Mouse (Mus musculus) liver, adult 2 months (tissue): ENCODE results near the gene Lpp. TPM values are rescaled to one million over a fixed set of nuclear protein-coding genes. Genes with fewer than 3 reads are reported as not detected.

Experiments
- DNase-seq: peaks from one replicate; pipeline ENCODE4 v3.0.0-alpha.2; 2011; ENCODE audit warnings: low read depth, low spot score; ENCODE audit errors: extremely low read depth
- H3K27ac ChIP-seq: fragments of 200-500 bp; replicated peaks from 2 replicates; pipeline ENCODE4 v1.5.1; 2012; ENCODE audit warnings: low read depth, mild to moderate bottlenecking, control low read depth, inconsistent platforms, low read length; ENCODE audit not compliant: insufficient read depth
- H3K27me3 ChIP-seq: fragments of 200-500 bp; 2 replicates; pipeline ENCODE4 v1.6.1; 2012; ENCODE audit warnings: mild to moderate bottlenecking, moderate library complexity, low read length, inconsistent platforms; ENCODE audit not compliant: control insufficient read depth, insufficient read depth
- H3K36me3 ChIP-seq: fragments of 200-500 bp; 2 replicates; pipeline ENCODE4 v1.6.1; 2012; ENCODE audit warnings: low read length, inconsistent platforms; ENCODE audit not compliant: control insufficient read depth, insufficient read depth
- H3K4me1 ChIP-seq: fragments of 200-500 bp; 2 replicates; pipeline ENCODE4 v1.6.1; 2011; ENCODE audit warnings: low read length; ENCODE audit not compliant: control insufficient read depth, insufficient read depth
- H3K4me3 ChIP-seq: fragments of 200-500 bp; 2 replicates; pipeline ENCODE4 v1.5.1; 2011; ENCODE audit warnings: low read depth, mild to moderate bottlenecking, control low read depth, low read length, moderate library complexity; ENCODE audit not compliant: insufficient read depth
- H3K79me2 ChIP-seq: fragments of 200-500 bp; 2 replicates; pipeline ENCODE4 v1.6.1; 2012; ENCODE audit warnings: inconsistent platforms, mild to moderate bottlenecking, low read length, moderate library complexity; ENCODE audit not compliant: control insufficient read depth, insufficient read depth
- H3K9ac ChIP-seq: fragments of 200-500 bp; 2 replicates; pipeline ENCODE4 v1.6.1; 2012; ENCODE audit warnings: low read depth, mild to moderate bottlenecking, control low read depth, inconsistent platforms, low read length
- CTCF ChIP-seq: fragments of 200-500 bp; IDR thresholded peaks from 2 replicates; pipeline ENCODE4 v1.5.1; 2011; ENCODE audit warnings: low read depth, low read length, control low read depth
- POLR2A ChIP-seq: fragments of 200-500 bp; IDR thresholded peaks from 2 replicates; pipeline ENCODE4 v1.6.1; 2011; ENCODE audit warnings: low read length, control low read depth; ENCODE audit not compliant: insufficient read depth; ENCODE audit errors: extremely low read depth
- WGBS: fragments of 180-500 bp; shearing (Covaris S2); methylation state at CpG from one replicate; pipeline ENCODE4 v1.1.7; 2018; 5-methylcytosine and 5-hydroxymethylcytosine counted together
- polyA plus RNA-seq: library from polyadenylated mRNA; depleted of rRNA; stranded (reverse); fragments of >200 nt; gene quantifications from 2 replicates; pipeline ENCODE4 v1.2.3, GENCODE M21; 2012
- total RNA-seq: library from RNA; depleted of rRNA; stranded (reverse); fragments of >200 nt; gene quantifications from 2 replicates; pipeline ENCODE4 v1.2.3, GENCODE M21; 2014

Lpp gene
- total and polyA plus RNA-seq, 2 experiments = 7.5 to 23.0 TPM

DNA sequence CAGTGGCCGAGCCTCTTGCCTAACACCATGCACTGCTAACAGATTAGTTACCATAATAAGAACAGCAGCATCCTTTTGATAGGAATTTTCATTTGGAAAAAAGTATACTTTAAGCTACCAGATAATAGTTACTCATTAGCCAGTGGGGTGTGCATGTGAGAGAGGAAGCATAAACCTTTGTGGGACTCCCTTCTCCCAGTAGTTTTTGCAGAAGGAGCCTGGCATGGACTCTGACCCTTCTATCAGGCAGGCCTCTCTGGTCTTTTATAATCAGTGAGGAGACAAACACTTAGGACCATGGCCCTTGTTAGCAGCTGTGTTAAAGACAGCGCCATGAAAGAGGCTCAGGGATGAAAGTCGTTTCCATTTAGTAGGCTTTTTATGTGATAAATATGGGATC lies 76.0 kb downstream of the Lpp start:
- no peak overlapping the region for H3K4me3 ChIP-seq
- H3K27ac ChIP-seq = peak overlapping the region; percentile 17; the same call in 1 of the 2 replicates
- H3K36me3 ChIP-seq = no peaks in the 10 kb centered on the region; the same call in 1 of the 2 replicates
- no peaks in the 10 kb centered on the region for H3K27me3 ChIP-seq
- peaks cover 19% of the 10 kb centered on the region for H3K4me1 ChIP-seq
- WGBS = 36% methylated on average over 3 of the region's 3 CpGs
- H3K79me2 ChIP-seq = peaks cover 13% of the 10 kb centered on the region; the same call in 1 of the 2 replicates
- H3K9ac ChIP-seq = no peak overlapping the region
- peak; percentile 79 for DNase-seq
- TF ChIP-seq POLR2A = no peak
- TF ChIP-seq CTCF = no peak

DNA sequence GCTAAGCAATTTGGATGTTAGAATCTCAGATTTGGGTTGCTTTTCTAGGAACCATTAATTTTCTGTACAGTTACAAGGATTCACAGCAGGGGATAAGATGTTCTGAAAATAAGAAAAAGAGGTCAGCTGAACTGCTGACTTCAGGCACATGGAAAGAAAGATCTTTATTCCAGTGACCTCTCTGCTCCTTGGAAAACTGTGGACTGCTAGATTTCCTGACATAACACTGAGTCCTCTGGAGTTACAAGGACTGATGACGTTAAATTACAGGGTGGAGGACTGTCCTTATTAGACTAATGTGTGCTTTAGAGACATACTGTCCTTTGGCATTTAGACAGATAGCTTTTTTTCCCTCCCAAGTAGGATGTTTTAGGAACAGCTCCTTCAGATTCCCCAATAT lies 77.3 kb downstream of the Lpp start:
- Histone ChIP-seq H3K27me3 (no peaks in the 10 kb centered on the region), H3K4me1 (peaks cover 13% of the 10 kb centered on the region), H3K27ac (no peak overlapping the region), H3K9ac (no peak overlapping the region), H3K79me2 (peaks cover 13% of the 10 kb centered on the region; the same call in 1 of the 2 replicates), H3K4me3 (no peak overlapping the region), H3K36me3 (no peaks in the 10 kb centered on the region; the same call in 1 of the 2 replicates)
- DNase-seq = no peak
- TF ChIP-seq POLR2A = no peak
- no peak for TF ChIP-seq CTCF
- 80% methylated on average over 1 of the region's 1 CpGs for WGBS

DNA sequence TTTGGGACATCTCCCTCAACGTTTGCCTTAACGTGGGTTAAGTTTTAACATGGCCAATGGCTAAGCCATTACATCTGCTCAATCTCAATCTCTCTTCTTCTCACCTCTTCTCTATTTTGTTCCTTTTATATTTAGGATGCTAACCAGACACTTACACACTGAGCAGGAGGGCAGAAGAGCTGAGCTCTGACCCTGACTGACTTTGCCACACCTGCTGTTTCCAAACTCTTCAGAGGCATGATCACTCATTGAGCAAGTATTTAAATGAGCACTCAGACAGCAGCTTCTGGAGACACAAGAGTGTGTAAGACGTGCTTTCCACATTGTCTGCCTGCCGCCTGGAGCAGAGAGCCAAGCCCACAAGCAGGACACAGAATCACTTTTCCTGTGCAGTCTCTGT lies 77.7 kb downstream of the Lpp start:
- Histone ChIP-seq H3K4me1 (peaks cover 12% of the 10 kb centered on the region), H3K27me3 (no peaks in the 10 kb centered on the region), H3K36me3 (no peaks in the 10 kb centered on the region; the same call in 1 of the 2 replicates), H3K79me2 (peaks cover 13% of the 10 kb centered on the region; the same call in 1 of the 2 replicates), H3K9ac (no peak overlapping the region), H3K4me3 (no peak overlapping the region), H3K27ac (no peak overlapping the region)
- TF ChIP-seq CTCF (no peak), POLR2A (no peak)
- WGBS = 83% methylated on average over 4 of the region's 4 CpGs
- no peak for DNase-seq

DNA sequence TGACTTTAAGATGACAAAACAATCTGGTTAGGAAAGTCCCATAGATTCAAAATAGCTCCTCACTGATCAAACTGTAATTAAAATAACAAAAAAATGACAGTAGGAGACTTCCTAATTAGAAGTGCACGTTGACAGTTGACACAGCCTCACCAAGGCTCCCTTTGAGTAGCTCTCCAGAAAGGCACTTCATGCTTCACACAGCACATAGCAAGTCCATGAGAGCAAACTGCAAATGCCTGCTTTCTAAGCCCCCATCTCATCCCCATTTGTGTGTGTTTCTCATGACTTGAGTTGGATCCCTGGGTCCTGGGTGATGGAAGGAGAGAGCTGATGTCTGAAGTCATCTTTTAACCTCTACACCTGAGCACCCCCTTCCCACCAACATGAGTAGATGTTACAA lies 78.5 kb downstream of the Lpp start:
- Histone ChIP-seq H3K4me1 (peaks cover 12% of the 10 kb centered on the region), H3K4me3 (no peak overlapping the region), H3K27ac (no peak overlapping the region), H3K9ac (no peak overlapping the region), H3K27me3 (no peaks in the 10 kb centered on the region), H3K36me3 (no peaks in the 10 kb centered on the region; the same call in 1 of the 2 replicates), H3K79me2 (peaks cover 8% of the 10 kb centered on the region; the same call in 1 of the 2 replicates)
- TF ChIP-seq POLR2A (no peak), CTCF (no peak)
- no peak for DNase-seq
- 96% methylated on average over 1 of the region's 1 CpGs for WGBS

DNA sequence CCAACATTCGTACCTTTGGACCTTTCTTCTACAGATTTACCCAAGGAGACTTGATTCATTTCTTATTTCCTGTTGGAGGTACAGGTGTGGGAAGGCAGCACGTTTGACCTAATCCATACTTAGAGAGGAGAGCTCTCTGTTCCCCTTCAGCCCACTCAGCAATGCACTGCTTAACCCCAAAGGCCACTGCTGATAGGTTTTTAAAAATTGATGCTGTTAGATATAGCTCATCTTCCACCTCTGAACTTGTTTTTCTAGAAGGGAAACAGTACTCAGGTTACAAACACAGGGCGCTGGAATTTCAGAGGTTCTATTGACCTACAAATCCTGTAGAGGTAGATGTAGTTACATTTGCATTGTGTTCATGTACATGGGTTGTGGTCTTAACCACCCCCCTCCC lies 80.7 kb downstream of the Lpp start:
- Histone ChIP-seq H3K27me3 (no peaks in the 10 kb centered on the region), H3K4me1 (peaks cover 16% of the 10 kb centered on the region), H3K36me3 (no peaks in the 10 kb centered on the region; the same call in 1 of the 2 replicates), H3K9ac (no peak overlapping the region), H3K27ac (no peak overlapping the region), H3K79me2 (peaks cover 8% of the 10 kb centered on the region; the same call in 1 of the 2 replicates), H3K4me3 (no peak overlapping the region)
- DNase-seq = no peak
- TF ChIP-seq POLR2A (no peak), CTCF (no peak)
- 78% methylated on average over 3 of the region's 3 CpGs for WGBS

DNA sequence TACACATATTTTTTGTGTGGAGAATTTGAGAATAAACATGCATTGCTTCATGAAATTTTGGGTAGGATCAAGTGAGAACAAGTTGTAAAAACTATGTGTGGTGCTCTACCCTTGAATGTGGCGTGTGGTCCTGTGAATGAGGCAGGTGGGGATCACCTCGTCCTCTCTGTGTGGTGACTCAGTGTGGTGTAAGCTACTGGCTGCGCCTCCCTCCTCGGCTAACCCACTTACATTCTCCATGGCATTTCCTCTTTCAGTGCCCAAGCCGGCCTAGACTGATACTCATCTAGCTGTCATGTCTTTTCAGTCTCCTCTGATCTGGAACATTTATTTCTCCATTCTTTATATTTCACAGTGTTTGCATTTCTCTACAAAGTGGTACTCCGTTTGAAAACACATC lies 81.5 kb downstream of the Lpp start:
- no peaks in the 10 kb centered on the region for H3K27me3 ChIP-seq
- H3K4me1 ChIP-seq = peaks cover 12% of the 10 kb centered on the region
- WGBS = 84% methylated on average over 6 of the region's 6 CpGs
- no peak for DNase-seq
- no peak overlapping the region for H3K4me3 ChIP-seq
- peaks cover 8% of the 10 kb centered on the region; the same call in 1 of the 2 replicates for H3K79me2 ChIP-seq
- H3K27ac ChIP-seq = no peak overlapping the region
- H3K36me3 ChIP-seq = no peaks in the 10 kb centered on the region; the same call in 1 of the 2 replicates
- TF ChIP-seq CTCF (no peak), POLR2A (no peak)
- H3K9ac ChIP-seq = no peak overlapping the region
